Mouse (Mus musculus) forebrain, embryonic 15.5 days (tissue): ENCODE measurements around the gene Tpi1. TPM values are rescaled to one million over a fixed set of nuclear protein-coding genes. Genes with fewer than 3 reads are reported as not detected.

ENCODE experiments used
- ATAC-seq: fragments of 200-750 bp; cut with Nextera tagmentation; replicated peaks from 2 replicates; pipeline ENCODE4 v1.8.0; 2017; ENCODE audit warnings: mild to moderate bottlenecking, moderate TSS enrichment, moderate library complexity
- H3K27ac ChIP-seq: fragments of 300-500 bp; sonication (generic); replicated peaks from 2 replicates; pipeline ENCODE4 v1.5.1; 2015; ENCODE audit warnings: mild to moderate bottlenecking, inconsistent platforms
- H3K27me3 ChIP-seq: fragments of 300-500 bp; sonication (generic); 2 replicates; pipeline ENCODE4 v1.6.1; 2015; ENCODE audit warnings: inconsistent platforms
- H3K36me3 ChIP-seq: fragments of 300-500 bp; sonication (generic); 2 replicates; pipeline ENCODE4 v1.6.1; 2015; ENCODE audit warnings: mild to moderate bottlenecking, inconsistent platforms
- H3K4me1 ChIP-seq: fragments of 300-500 bp; sonication (generic); 2 replicates; pipeline ENCODE4 v1.6.1; 2015; ENCODE audit warnings: inconsistent platforms
- H3K4me2 ChIP-seq: fragments of 300-500 bp; sonication (generic); replicated peaks from 2 replicates; pipeline ENCODE4 v1.6.1; 2015; ENCODE audit warnings: mild to moderate bottlenecking, inconsistent platforms
- H3K4me3 ChIP-seq: fragments of 300-500 bp; sonication (generic); 2 replicates; pipeline ENCODE4 v1.5.1; 2015; ENCODE audit warnings: mild to moderate bottlenecking, inconsistent platforms
- H3K9ac ChIP-seq: fragments of 300-500 bp; sonication (generic); replicated peaks from 2 replicates; pipeline ENCODE4 v1.6.1; 2015; ENCODE audit warnings: mild to moderate bottlenecking, inconsistent platforms
- H3K9me3 ChIP-seq: fragments of 300-500 bp; sonication (generic); 2 replicates; pipeline ENCODE4 v1.6.1; 2016; ENCODE audit warnings: inconsistent platforms
- WGBS: fragments of 180-500 bp; shearing (Covaris S2); methylation state at CpG from one replicate; pipeline ENCODE4 v1.1.7; 2015; ENCODE audit warnings: mixed read lengths; 5-methylcytosine and 5-hydroxymethylcytosine counted together
- polyA plus RNA-seq: library from polyadenylated mRNA; unstranded; fragments of >200 nt; fragmentation: Nextera tagmentation; extraction: Ambion mirVana; gene quantifications from 2 replicates; pipeline ENCODE4 v1.2.1, GENCODE M21; 2015

The Tpi1 gene
- polyA plus RNA-seq, 1 experiment from 2014 or later, result 352 TPM

DNA sequence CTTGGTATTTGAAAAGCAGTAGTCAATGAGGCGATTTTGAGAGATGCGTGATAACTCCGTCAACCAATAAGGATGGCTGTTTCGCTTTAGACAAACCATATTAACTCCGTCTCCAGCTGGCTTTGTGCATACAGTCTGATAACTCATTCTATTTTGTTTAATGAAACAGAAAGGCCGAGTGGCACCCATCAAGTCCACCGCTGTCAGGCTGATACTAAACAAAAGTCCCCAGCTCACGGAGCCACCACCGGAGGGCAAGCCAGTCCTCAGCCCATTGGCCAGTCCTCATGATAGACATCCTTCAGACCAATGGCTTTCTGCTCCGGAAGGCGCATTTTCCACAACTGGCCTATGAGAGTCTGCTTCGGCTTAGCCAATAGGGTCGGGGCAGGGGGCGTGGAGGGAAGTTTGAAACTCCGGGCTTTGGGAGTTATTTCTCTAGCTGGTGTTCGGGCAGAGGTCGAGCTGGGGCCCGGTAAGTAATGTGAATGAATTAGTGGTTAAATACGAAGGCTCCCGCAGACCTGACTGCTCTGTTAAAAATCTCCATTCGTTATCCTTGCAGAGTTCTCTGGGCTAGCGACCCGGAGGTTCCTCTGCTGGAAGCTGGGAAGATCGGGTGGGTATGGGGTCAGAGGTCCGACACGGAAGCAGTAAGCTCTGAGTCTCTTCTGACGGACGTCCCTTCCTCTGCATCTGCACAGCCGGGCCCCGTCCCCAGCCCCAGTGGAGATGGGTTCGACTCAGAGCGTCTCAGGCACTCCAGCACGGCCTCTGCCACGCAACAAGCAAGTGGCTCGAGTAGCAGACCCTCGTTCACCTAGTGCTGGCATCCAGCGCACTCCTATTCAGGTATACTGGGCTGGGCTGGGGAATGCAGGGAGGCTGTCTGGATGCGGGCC lies 16.0 kb upstream of the Tpi1 start:
- Histone ChIP-seq H3K4me2 (peak overlapping the region; percentile 74), H3K9ac (peak overlapping the region; percentile 65), H3K36me3 (peaks cover 19% of the 10 kb centered on the region), H3K9me3 (no peaks in the 10 kb centered on the region), H3K27me3 (no peaks in the 10 kb centered on the region), H3K27ac (peak overlapping the region; percentile 95), H3K4me3 (peak overlapping the region; percentile 68), H3K4me1 (peaks cover 37% of the 10 kb centered on the region)
- peak; percentile 91 for ATAC-seq
- under 1% methylated on average over 38 of the region's 38 CpGs for WGBS

GRCm38 (mm10) chr6:124828868-124829798 lies 15.0 kb upstream of the Tpi1 start, which contains the start of the genes Usp5 and Cdca3:
Gene Usp5, minus strand, starts transcription at chr6:124829484.
Gene Cdca3, plus strand, starts transcription at chr6:124829547.
- H3K27me3 ChIP-seq, result no peaks in the 10 kb centered on the region
- peak within 1 kb of the TSS; percentile 76 for H3K4me2 ChIP-seq
- peak within 1 kb of the TSS; percentile 68 for H3K4me3 ChIP-seq
- H3K9ac ChIP-seq, result peak within 1 kb of the TSS; percentile 65
- ATAC-seq, result peak; percentile 96
- no peaks in the 10 kb centered on the region for H3K9me3 ChIP-seq
- WGBS, result under 1% methylated on average over 55 of the region's 55 CpGs
- H3K4me1 ChIP-seq, result peaks cover 37% of the 10 kb centered on the region
- peak within 1 kb of the TSS; percentile 95 for H3K27ac ChIP-seq
- peaks cover 28% of the 10 kb centered on the region for H3K36me3 ChIP-seq

DNA sequence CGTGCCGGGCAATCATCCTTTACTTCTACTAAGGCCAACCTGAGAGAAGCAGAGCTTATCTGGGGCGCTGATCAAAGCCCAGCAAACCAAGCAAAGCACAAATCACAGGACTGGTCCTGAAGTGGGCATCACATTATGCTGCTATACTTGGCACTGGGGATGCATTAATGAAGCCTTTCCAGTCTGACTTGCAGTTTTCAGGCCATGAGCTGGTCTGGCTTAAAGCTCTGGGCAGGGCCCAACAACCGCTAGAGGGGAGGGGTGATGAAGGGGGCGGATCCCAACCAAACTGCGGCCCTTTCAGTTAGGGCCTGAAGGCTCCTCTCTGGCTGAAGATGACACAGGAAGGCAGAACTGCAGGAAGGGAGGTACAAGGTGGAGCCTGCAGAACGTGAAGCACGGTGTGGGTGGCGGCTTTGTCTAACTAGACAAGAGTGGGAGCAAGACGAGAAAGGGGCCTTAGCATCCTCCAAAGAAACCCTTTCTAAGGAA lies 14.1 kb upstream of the Tpi1 start:
- no peaks in the 10 kb centered on the region for H3K27me3 ChIP-seq
- WGBS, result 22% methylated on average over 10 of the region's 10 CpGs
- no peaks in the 10 kb centered on the region for H3K9me3 ChIP-seq
- peak overlapping the region; percentile 60 for H3K9ac ChIP-seq
- no peak for ATAC-seq
- H3K4me3 ChIP-seq, result peak overlapping the region; percentile 68
- H3K27ac ChIP-seq, result peak overlapping the region; percentile 77
- peak overlapping the region; percentile 76 for H3K4me2 ChIP-seq
- H3K36me3 ChIP-seq, result peaks cover 38% of the 10 kb centered on the region
- peaks cover 35% of the 10 kb centered on the region for H3K4me1 ChIP-seq

GRCm38 (mm10) chr6:124822049-124822448 lies 8.0 kb upstream of the Tpi1 start:
- H3K36me3 ChIP-seq, result peaks cover 93% of the 10 kb centered on the region
- H3K27ac ChIP-seq, result no peak overlapping the region
- H3K9ac ChIP-seq, result no peak overlapping the region
- WGBS, result 95% methylated on average over 4 of the region's 4 CpGs
- no peaks in the 10 kb centered on the region for H3K4me1 ChIP-seq
- H3K9me3 ChIP-seq, result no peaks in the 10 kb centered on the region
- no peaks in the 10 kb centered on the region for H3K27me3 ChIP-seq
- H3K4me2 ChIP-seq, result no peak overlapping the region
- no peak overlapping the region for H3K4me3 ChIP-seq
- ATAC-seq, result no peak

DNA sequence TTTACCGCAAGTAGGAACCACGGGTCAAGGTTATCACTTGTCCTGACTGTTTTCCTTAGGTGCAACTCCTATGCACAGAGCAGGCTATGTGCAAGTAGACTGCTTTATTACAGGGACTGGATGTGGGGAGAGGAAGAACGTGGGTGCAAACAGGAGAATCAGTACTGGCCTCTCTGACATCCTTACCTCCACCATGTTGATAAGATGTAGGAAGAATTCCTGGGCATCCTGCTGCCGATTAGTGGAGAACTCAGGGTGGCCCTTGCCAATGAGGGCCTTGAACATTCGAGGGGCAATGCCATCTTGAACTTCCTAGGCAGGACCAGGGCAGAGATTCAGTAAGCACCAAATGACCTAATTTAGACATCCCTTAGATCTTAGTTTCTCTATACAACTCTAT lies 6.8 kb upstream of the Tpi1 start:
- no peaks in the 10 kb centered on the region for H3K9me3 ChIP-seq
- H3K4me2 ChIP-seq, result no peak overlapping the region
- no peak for ATAC-seq
- no peak overlapping the region for H3K9ac ChIP-seq
- H3K4me3 ChIP-seq, result no peak overlapping the region
- H3K27me3 ChIP-seq, result no peaks in the 10 kb centered on the region
- WGBS, result 96% methylated on average over 5 of the region's 5 CpGs
- no peak overlapping the region for H3K27ac ChIP-seq
- H3K36me3 ChIP-seq, result peaks cover 97% of the 10 kb centered on the region
- no peaks in the 10 kb centered on the region for H3K4me1 ChIP-seq

DNA sequence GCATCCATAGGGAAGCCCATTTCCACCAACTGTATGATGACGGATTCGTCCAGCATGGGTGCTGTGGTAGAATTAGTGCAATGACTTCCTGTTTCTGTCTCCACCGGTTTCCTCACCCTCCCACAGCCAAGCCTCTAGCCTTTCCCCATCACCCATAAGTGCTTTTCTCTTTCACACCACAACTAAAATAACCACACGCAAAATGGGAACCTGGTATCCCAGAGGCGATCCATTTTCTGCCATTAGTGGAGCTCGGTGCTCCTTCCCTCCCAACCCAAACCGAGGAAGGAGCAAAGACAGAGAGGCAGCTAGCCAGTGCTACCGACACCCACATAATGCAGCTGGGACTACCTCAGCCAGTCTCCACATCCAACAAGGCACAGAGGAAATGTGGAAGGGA lies 3.9 kb upstream of the Tpi1 start:
- no peak overlapping the region for H3K9ac ChIP-seq
- no peaks in the 10 kb centered on the region for H3K27me3 ChIP-seq
- H3K36me3 ChIP-seq, result peaks cover 67% of the 10 kb centered on the region
- no peak overlapping the region for H3K27ac ChIP-seq
- no peaks in the 10 kb centered on the region for H3K9me3 ChIP-seq
- H3K4me3 ChIP-seq, result no peak overlapping the region
- peaks cover 15% of the 10 kb centered on the region for H3K4me1 ChIP-seq
- ATAC-seq, result no peak
- H3K4me2 ChIP-seq, result no peak overlapping the region
- 93% methylated on average over 8 of the region's 8 CpGs for WGBS

DNA sequence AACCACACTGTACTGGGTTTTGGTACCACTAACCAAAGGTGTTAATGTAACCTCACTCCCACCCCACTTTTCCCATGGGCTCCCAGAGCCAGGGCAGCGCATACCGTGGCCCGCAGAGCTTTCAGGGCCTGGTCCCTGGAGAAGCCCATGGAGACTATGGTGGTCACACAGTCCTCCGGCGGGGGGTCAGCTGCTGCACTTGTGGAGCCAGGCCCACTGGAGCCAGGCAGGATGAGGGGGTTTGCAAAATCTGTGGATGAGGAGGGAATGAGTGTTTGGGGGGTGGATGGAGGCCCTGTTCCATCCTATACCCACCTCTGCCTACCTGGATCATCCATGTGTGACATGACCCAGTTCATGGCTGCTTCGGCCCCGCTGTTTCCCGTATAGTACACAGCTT lies 3.5 kb upstream of the Tpi1 start:
- Histone ChIP-seq H3K4me1 (peaks cover 19% of the 10 kb centered on the region), H3K9ac (no peak overlapping the region), H3K27ac (no peak overlapping the region), H3K4me2 (no peak overlapping the region), H3K9me3 (no peaks in the 10 kb centered on the region), H3K36me3 (peaks cover 63% of the 10 kb centered on the region), H3K27me3 (no peaks in the 10 kb centered on the region), H3K4me3 (no peak overlapping the region)
- WGBS, result 94% methylated on average over 8 of the region's 8 CpGs
- ATAC-seq, result no peak

GRCm38 (mm10) chr6:124817125-124817524 lies 3.0 kb upstream of the Tpi1 start:
- no peak overlapping the region for H3K4me2 ChIP-seq
- H3K27me3 ChIP-seq, result no peaks in the 10 kb centered on the region
- ATAC-seq, result no peak
- no peaks in the 10 kb centered on the region for H3K9me3 ChIP-seq
- no peak overlapping the region for H3K4me3 ChIP-seq
- H3K36me3 ChIP-seq, result peaks cover 59% of the 10 kb centered on the region
- no peak overlapping the region for H3K27ac ChIP-seq
- peaks cover 23% of the 10 kb centered on the region for H3K4me1 ChIP-seq
- 93% methylated on average over 11 of the region's 11 CpGs for WGBS
- no peak overlapping the region for H3K9ac ChIP-seq

DNA sequence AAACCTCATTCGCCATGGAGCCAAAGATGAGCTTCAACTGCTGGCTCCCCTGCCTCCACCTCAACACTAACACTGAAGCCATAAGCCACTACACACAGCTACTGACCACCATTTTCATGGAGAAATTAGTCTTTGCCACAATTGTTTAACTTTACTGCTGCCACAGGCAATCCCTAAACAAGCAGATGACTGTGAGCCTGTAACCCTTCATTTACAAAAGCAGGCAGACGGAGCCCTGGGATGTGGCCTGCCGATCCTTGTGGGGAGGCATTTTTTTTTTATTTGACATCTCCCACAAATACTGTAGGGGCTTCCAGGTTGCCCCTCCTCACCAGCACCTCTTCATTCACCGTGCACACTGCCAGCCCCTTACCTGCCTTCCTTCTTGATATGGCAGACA lies 2.5 kb upstream of the Tpi1 start:
- Histone ChIP-seq H3K9ac (no peak overlapping the region), H3K27me3 (no peaks in the 10 kb centered on the region), H3K9me3 (no peaks in the 10 kb centered on the region), H3K36me3 (peaks cover 54% of the 10 kb centered on the region), H3K4me1 (peaks cover 28% of the 10 kb centered on the region), H3K4me3 (no peak overlapping the region), H3K4me2 (no peak overlapping the region), H3K27ac (no peak overlapping the region)
- ATAC-seq, result no peak
- WGBS, result 92% methylated on average over 4 of the region's 4 CpGs

- H3K27ac ChIP-seq, result no peak overlapping the region
- H3K4me3 ChIP-seq, result no peak overlapping the region
- ATAC-seq, result no peak
- 66% methylated on average over 9 of the region's 9 CpGs for WGBS
- H3K4me2 ChIP-seq, result no peak overlapping the region
- H3K4me1 ChIP-seq, result peaks cover 32% of the 10 kb centered on the region
- H3K9ac ChIP-seq, result no peak overlapping the region
- H3K27me3 ChIP-seq, result no peaks in the 10 kb centered on the region
- H3K9me3 ChIP-seq, result no peaks in the 10 kb centered on the region
- H3K36me3 ChIP-seq, result peaks cover 39% of the 10 kb centered on the region
Observed at GRCm38 (mm10) chr6:124814858-124815774, 1.0 kb upstream of the Tpi1 start.

DNA sequence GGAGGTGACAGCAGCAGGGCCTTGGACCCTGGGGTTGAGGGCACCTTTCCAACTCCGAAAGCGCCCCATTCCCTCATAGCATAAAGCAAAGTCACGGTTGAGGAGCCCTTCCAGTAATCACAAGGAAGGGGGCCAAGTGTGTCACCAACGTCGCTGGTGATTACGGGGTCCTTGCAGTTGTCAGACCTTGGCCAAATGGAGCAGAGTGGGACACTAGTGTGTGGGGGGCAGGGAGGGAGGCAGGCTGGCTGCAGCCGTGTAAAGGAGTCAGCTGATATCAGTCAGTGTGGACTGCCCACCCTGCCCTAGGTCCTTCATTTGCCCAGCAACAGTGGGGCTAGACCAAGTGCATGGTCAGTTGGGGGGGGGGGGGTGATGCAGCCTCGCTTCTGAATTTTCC lies 352 bp upstream of the Tpi1 start:
- Histone ChIP-seq H3K9me3 (no peaks in the 10 kb centered on the region), H3K27ac (peak overlapping the region; percentile 70), H3K4me2 (peak overlapping the region; percentile 67), H3K27me3 (no peaks in the 10 kb centered on the region), H3K36me3 (peaks cover 32% of the 10 kb centered on the region), H3K4me3 (peak overlapping the region; percentile 52), H3K4me1 (peaks cover 38% of the 10 kb centered on the region), H3K9ac (no peak overlapping the region)
- WGBS, result 39% methylated on average over 8 of the region's 8 CpGs
- peak; percentile 18 for ATAC-seq
